Mouse (Mus musculus) stomach, postnatal 0 days (tissue): Measurements from ENCODE around the gene Serpina1c.
"Not testable (repeated sequence)": the region's sequence is repeated elsewhere in the genome, so short reads cannot be mapped to it uniquely, and the experiment has no call there.

Experiments
- CTCF ChIP-seq: IDR thresholded peaks from 2 replicates; pipeline ENCODE4 v1.5.1; 2016; ENCODE audit warnings: antibody characterized with exemption, low read depth, mild to moderate bottlenecking, moderate library complexity
- EP300 ChIP-seq: optimal IDR thresholded peaks from 2 replicates; pipeline ENCODE3; 2016; ENCODE audit warnings: antibody characterized with exemption

- TF ChIP-seq CTCF, EP300: not testable (repeated sequence)
These were observed at the start of gene Serpina1c for GRCm38 (mm10) chr12:103904837-103905340.
